Mouse (Mus musculus) kidney, adult 2 months (tissue): Measurements from ENCODE around the gene Hist1h2bh.

Source experiments
- CTCF ChIP-seq: fragments of 200-500 bp; conservative IDR thresholded peaks from 2 replicates; pipeline ENCODE4 v1.5.1; 2011; ENCODE audit warnings: low read depth, mild to moderate bottlenecking, control low read depth, low read length, moderate library complexity, mixed read lengths; ENCODE audit not compliant: insufficient read depth, insufficient read length
- POLR2A ChIP-seq: fragments of 200-500 bp; IDR thresholded peaks from one replicate; pipeline ENCODE4 v1.6.1; 2011; ENCODE audit warnings: low read depth, low read length, control low read depth

GRCm38 (mm10) chr13:23518295-23518603, 24.9 kb downstream of the Hist1h2bh start:
- no peak for TF ChIP-seq CTCF
- no peak for TF ChIP-seq POLR2A
